Mouse (Mus musculus) midbrain, embryonic 14.5 days (tissue): ENCODE measurements around the gene Crip3. TPM values are rescaled to one million over a fixed set of nuclear protein-coding genes. Genes with fewer than 3 reads are reported as not detected.

ENCODE experiments used
- ATAC-seq: fragments of 200-750 bp; cut with Nextera tagmentation; 2 replicates; pipeline ENCODE4 v1.8.0; 2017; ENCODE audit warnings: moderate number of reproducible peaks, moderate library complexity; ENCODE audit not compliant: low FRiP score, low TSS enrichment
- DNase-seq: peaks from one replicate; pipeline ENCODE4 v3.0.0-alpha.2; 2015
- H3K27ac ChIP-seq: fragments of 300-500 bp; sonication (generic); replicated peaks from 2 replicates; pipeline ENCODE4 v1.5.1; 2014; ENCODE audit warnings: mild to moderate bottlenecking, low read depth, low read length, moderate library complexity
- H3K27me3 ChIP-seq: fragments of 300-500 bp; sonication (generic); 2 replicates; pipeline ENCODE4 v1.6.1; 2014; ENCODE audit warnings: low read length, control low read depth, mixed read lengths; ENCODE audit not compliant: control insufficient read depth, insufficient read depth
- H3K36me3 ChIP-seq: fragments of 300-500 bp; sonication (generic); 2 replicates; pipeline ENCODE4 v1.6.1; 2014; ENCODE audit warnings: low read length, control low read depth; ENCODE audit not compliant: control insufficient read depth, insufficient read depth
- H3K4me1 ChIP-seq: fragments of 300-500 bp; sonication (generic); 2 replicates; pipeline ENCODE4 v1.6.1; 2014; ENCODE audit warnings: mild to moderate bottlenecking, antibody characterized with exemption, low read length, control low read depth; ENCODE audit not compliant: control insufficient read depth, insufficient read depth
- H3K4me2 ChIP-seq: fragments of 300-500 bp; sonication (generic); 2 replicates; pipeline ENCODE4 v1.6.1; 2014; ENCODE audit warnings: mild to moderate bottlenecking, low read length, moderate library complexity
- H3K4me3 ChIP-seq: fragments of 300-500 bp; sonication (generic); replicated peaks from 2 replicates; pipeline ENCODE4 v1.5.1; 2014; ENCODE audit warnings: low read depth, low read length
- H3K9ac ChIP-seq: fragments of 300-500 bp; sonication (generic); replicated peaks from 2 replicates; pipeline ENCODE4 v1.6.1; 2014; ENCODE audit warnings: mild to moderate bottlenecking, low read length, moderate library complexity
- H3K9me3 ChIP-seq: fragments of 300-500 bp; sonication (generic); 2 replicates; pipeline ENCODE4 v1.6.1; 2016; ENCODE audit warnings: low read length, control low read depth, mixed read lengths; ENCODE audit not compliant: control insufficient read depth
- WGBS: fragments of 180-500 bp; shearing (Covaris S2); extraction: QIAGEN DNeasy Blood & Tissue Kit; methylation state at CpG from one replicate; pipeline ENCODE4 v1.1.7; 2014; 5-methylcytosine and 5-hydroxymethylcytosine counted together
- polyA plus RNA-seq: library from polyadenylated mRNA; unstranded; fragments of >200 nt; fragmentation: Nextera tagmentation; extraction: Ambion mirVana; gene quantifications from 2 replicates; pipeline ENCODE4 v1.2.1, GENCODE M21; 2014

Gene Crip3
- polyA plus RNA-seq: 1.00 and 4.2 TPM in 2 replicates

DNA sequence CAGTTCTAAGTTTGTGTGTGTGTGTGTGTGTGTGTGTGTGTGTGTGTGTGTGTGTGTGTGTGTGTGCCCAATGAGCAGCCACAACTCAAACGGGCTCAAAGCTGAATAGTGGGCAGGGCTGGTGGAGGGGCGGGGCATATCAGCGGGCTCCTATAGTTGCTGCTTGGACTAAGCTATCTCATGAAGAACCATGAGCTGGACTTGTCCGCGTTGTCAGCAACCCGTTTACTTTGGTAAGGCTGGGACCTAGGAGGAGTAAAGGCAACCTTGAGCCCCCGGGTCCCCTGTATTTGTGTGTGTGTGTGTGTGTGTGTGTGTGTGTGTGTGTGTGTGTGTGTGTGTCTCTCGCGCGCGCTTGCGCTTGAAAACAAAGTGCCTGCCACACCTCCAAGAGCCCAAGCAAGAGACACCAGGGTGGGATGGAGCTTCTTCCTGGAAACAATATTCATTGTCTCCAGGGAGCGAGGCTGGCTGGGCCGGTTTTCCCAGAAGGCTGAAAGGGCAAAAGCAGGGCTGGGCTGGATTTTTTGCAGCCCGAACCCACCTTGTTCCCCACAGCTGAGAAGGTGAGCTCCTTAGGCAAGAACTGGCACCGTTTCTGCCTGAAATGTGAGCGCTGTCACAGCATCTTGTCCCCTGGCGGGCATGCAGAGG, at the start of gene Crip3:
Gene Crip3, plus strand, starts transcription at position 166 of the 654 bp plus-strand sequence.
- Histone ChIP-seq H3K4me1 (no peaks in the 10 kb centered on the region), H3K9ac (no peak within 1 kb of the TSS)

GRCm38 (mm10) chr17:46383294-46384060, 45.2 kb upstream of the Crip3 start, which contains the start of gene Zfp318:
TSS of gene Zfp318 (plus strand) at chr17:46383731.
- ATAC-seq (peak; percentile 98), DNase-seq (peak; percentile 98)
- Histone ChIP-seq H3K9ac (peak within 1 kb of the TSS; percentile 92), H3K4me1 (peaks cover 17% of the 10 kb centered on the region), H3K4me2 (peak within 1 kb of the TSS; percentile 84), H3K36me3 (peaks cover 13% of the 10 kb centered on the region), H3K27me3 (no peaks in the 10 kb centered on the region), H3K27ac (peak within 1 kb of the TSS; percentile 93), H3K9me3 (no peaks in the 10 kb centered on the region), H3K4me3 (peak within 1 kb of the TSS; percentile 91)
- under 1% methylated on average over 67 of the region's 105 CpGs for WGBS

More for the DNA sequence above, at the start of gene Crip3:
- peak within 1 kb of the TSS; percentile 27 for H3K4me2 ChIP-seq
- DNase-seq (no peak), ATAC-seq (no peak)
- H3K36me3 ChIP-seq: no peaks in the 10 kb centered on the region
- WGBS: 7% methylated on average over 18 of the region's 18 CpGs
- H3K4me3 ChIP-seq: no peak within 1 kb of the TSS
- H3K9me3 ChIP-seq: no peaks in the 10 kb centered on the region
- H3K27ac ChIP-seq: no peak within 1 kb of the TSS
- no peaks in the 10 kb centered on the region for H3K27me3 ChIP-seq

DNA sequence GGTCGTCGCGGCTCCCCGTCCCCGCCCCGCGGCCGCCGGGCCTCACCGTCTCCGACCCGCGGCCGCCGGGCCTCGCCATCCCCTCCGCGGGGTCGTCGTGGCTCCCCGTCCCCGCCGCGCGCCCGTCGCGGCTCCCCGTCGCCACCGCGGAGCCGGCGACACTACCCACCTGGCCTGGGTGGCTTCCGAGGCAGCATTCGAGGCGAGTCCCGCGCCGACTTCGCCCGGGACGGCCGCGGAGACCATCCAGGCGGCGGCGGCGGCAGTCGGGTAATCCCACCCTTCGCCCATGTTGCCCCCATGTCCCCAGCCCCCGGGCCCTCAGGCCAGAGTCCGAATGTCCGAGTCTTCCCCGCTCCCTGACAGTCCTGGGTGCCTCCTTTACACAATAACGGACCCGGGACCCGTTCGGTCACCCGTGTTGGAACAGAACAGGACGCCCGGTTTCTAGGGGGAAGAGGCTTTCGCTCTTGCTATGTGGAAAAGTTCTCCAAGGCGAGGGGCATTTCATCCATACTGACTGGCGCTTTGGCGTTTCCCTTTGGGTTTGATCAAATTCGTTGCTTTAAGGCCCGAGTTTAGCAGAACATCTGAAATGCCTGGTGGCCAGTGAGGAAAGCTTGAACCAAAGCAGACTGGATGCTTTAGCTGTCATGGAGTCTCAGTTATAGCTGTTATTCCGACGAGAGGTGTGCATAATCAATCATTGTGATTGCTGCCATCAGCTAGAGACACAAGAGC, 44.5 kb upstream of the Crip3 start:
- Histone ChIP-seq H3K4me1 (peaks cover 17% of the 10 kb centered on the region), H3K27me3 (no peaks in the 10 kb centered on the region), H3K4me2 (peak overlapping the region; percentile 84), H3K27ac (peak overlapping the region; percentile 93), H3K4me3 (peak overlapping the region; percentile 91), H3K9me3 (no peaks in the 10 kb centered on the region), H3K36me3 (peaks cover 18% of the 10 kb centered on the region), H3K9ac (peak overlapping the region; percentile 92)
- peak; percentile 55 for DNase-seq
- WGBS: under 1% methylated on average over 70 of the region's 70 CpGs
- ATAC-seq: peak; percentile 31

DNA sequence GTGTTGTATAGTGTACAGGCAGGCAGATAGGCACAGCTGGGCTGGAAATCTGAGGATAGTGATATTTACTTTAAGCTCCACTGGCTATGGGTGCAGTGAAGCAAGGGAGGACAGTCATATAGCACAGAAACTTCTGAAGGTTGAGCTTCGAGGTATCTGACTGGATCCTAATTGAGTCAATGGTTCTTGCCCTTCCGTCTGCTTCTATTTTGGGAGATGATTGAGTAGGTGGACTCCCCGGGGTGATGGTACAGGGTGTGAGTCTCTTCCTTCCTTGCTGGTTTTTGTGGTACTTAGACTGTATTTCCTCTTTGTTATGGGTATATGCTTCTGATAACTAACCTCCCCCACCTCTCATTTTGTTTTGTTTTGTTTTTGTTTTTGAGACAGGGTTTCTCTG, 40.5 kb upstream of the Crip3 start:
- 87% methylated on average over 3 of the region's 3 CpGs for WGBS

DNA sequence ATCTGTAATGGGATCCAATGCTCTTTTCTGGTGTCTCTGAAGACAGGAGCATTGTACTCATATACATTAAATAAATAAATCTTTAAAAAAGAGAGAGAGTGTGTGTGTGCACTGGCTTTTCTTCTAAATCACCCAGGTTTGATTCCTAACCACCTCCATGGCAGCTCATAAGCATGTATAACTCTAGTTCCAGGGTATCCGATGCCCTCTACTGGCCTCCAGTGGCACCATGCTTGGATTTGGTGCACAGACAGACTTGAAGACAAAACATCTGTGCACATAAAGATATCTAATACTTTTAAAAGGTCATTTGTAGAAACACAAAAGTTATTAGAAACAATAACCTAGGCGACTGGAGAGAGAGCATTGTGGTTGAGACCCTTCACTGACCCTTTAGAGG, 35.7 kb upstream of the Crip3 start:
- no peak overlapping the region for H3K27ac ChIP-seq
- no peak for ATAC-seq
- H3K27me3 ChIP-seq: no peaks in the 10 kb centered on the region
- no peak overlapping the region for H3K4me2 ChIP-seq
- H3K36me3 ChIP-seq: peaks cover 60% of the 10 kb centered on the region
- DNase-seq: peak; percentile 81
- H3K9ac ChIP-seq: no peak overlapping the region
- H3K4me3 ChIP-seq: no peak overlapping the region
- no peaks in the 10 kb centered on the region for H3K9me3 ChIP-seq
- WGBS: 55% methylated on average over 2 of the region's 2 CpGs
- H3K4me1 ChIP-seq: no peaks in the 10 kb centered on the region

More for the DNA sequence above, 40.5 kb upstream of the Crip3 start:
- H3K4me3 ChIP-seq: no peak overlapping the region
- H3K4me2 ChIP-seq: no peak overlapping the region
- H3K36me3 ChIP-seq: peaks cover 38% of the 10 kb centered on the region
- H3K4me1 ChIP-seq: peaks cover 17% of the 10 kb centered on the region
- H3K27ac ChIP-seq: no peak overlapping the region
- H3K9ac ChIP-seq: no peak overlapping the region
- no peak for ATAC-seq
- no peak for DNase-seq
- H3K9me3 ChIP-seq: no peaks in the 10 kb centered on the region
- no peaks in the 10 kb centered on the region for H3K27me3 ChIP-seq

- WGBS: 95% methylated on average over 1 of the region's 1 CpGs
- peaks cover 62% of the 10 kb centered on the region for H3K36me3 ChIP-seq
- no peak overlapping the region for H3K4me3 ChIP-seq
- DNase-seq: no peak
- H3K9me3 ChIP-seq: no peaks in the 10 kb centered on the region
- no peak for ATAC-seq
- H3K4me2 ChIP-seq: no peak overlapping the region
- no peak overlapping the region for H3K9ac ChIP-seq
- H3K27me3 ChIP-seq: no peaks in the 10 kb centered on the region
- H3K4me1 ChIP-seq: no peaks in the 10 kb centered on the region
- no peak overlapping the region for H3K27ac ChIP-seq
Observed at GRCm38 (mm10) chr17:46394631-46395030, 34.1 kb upstream of the Crip3 start.

GRCm38 (mm10) chr17:46408478-46408877, 20.2 kb upstream of the Crip3 start:
- H3K27ac ChIP-seq: no peak overlapping the region
- no peaks in the 10 kb centered on the region for H3K27me3 ChIP-seq
- no peaks in the 10 kb centered on the region for H3K4me1 ChIP-seq
- H3K36me3 ChIP-seq: peaks cover 88% of the 10 kb centered on the region
- H3K9me3 ChIP-seq: no peaks in the 10 kb centered on the region
- DNase-seq (peak; percentile 58), ATAC-seq (no peak)
- H3K4me3 ChIP-seq: no peak overlapping the region
- no peak overlapping the region for H3K9ac ChIP-seq
- no peak overlapping the region for H3K4me2 ChIP-seq
- 31% methylated on average over 3 of the region's 3 CpGs for WGBS

DNA sequence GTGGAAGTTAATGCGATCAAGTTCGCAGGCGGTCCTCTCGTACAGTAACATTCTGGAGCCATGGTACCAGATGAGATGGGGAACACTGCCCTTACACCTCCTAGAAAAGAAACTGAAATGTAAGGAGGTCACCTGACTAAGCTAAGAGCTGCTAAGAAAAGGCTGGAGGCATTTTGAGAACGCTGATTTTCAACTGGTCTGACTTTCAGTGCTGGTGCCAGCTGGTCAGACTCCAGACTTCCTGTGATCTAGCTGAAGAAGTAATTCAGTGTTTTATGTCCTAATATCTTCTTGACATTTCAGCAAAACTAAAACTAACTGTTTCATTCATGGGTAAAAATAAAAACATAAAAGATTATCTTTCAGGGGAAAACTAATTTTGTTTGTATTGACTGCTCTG, 10.1 kb upstream of the Crip3 start:
- Histone ChIP-seq H3K4me2 (no peak overlapping the region), H3K4me3 (no peak overlapping the region), H3K36me3 (peaks cover 16% of the 10 kb centered on the region), H3K4me1 (no peaks in the 10 kb centered on the region), H3K27ac (no peak overlapping the region), H3K27me3 (no peaks in the 10 kb centered on the region), H3K9ac (no peak overlapping the region), H3K9me3 (no peaks in the 10 kb centered on the region)
- no peak for ATAC-seq
- no peak for DNase-seq
- WGBS: 66% methylated on average over 5 of the region's 5 CpGs
